Mouse (Mus musculus): ENCODE data around the gene Stk32b. TPM values are rescaled to one million over a fixed set of nuclear protein-coding genes. Genes with fewer than 3 reads are reported as not detected.
A peak's percentile ranks its signal among the peaks of the same experiment; 100 is the strongest.

Gene Stk32b
- total RNA-seq (2014; rRNA removed; ENCODE audit: low replicate concordance) (0.08 and 0.27 TPM in 2 replicates), polyA plus RNA-seq (2015; fragmentation: Nextera tagmentation; extraction: Ambion mirVana) (0.36 and 0.44 TPM in 2 replicates)

DNA sequence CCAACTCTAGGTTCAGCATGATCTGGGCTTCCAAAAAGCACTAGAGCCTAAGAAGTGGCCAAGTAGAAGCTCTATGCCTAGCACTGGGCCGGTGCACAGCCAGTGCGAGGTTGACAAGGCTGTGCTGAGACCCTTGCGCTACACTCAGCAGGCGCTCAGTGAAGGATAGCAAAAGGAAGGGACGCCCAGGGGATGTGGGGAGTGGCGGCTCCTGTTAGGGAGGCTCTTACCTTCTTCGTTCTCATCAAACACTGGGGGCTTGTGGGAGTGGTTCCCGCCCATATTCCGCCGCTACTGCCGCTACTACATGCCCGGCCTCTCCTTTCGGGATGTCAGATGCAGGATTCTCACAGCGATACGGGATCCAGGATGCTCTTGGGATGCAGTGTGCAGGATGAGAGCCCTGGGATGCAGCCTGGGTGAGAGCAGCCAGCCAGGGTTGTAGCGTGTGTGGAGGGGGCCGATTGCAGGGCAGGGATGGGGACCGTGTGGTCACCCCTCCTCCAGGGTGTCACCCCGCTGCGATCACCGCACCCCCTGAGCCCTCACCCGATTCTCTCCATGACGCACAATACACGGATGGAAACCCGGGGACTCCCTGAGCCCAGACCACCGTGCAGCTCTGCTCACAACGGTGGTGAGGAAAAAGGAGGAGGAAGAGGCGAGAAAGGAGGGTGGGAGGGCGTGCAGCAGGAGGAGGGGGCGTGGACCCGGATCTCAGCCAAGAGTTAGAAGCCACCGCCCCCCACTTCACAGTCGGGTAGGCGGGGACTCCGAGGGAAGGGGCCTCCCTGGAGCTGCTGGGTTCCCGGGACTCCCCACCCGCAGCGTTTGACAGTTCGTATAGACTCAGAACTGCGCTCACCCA lies at the start of gene Stk32b:
TSS of gene Stk32b (minus strand) at position 667 of the 868 bp plus-strand sequence.
- peak within 1 kb of the TSS; percentile 39 for H3K4me3 ChIP-seq (ENCODE audit: low read depth, low read length)
- no peaks in the 10 kb centered on the region for H3K36me3 ChIP-seq (replicated peaks; ENCODE audit: control insufficient read depth, insufficient read depth, low read length)
- no peak within 1 kb of the TSS for H3K27ac ChIP-seq (ENCODE audit: low read depth)
- no peak within 1 kb of the TSS for H3K9ac ChIP-seq (replicated peaks; ENCODE audit: low read depth, low read length)
- H3K27me3 ChIP-seq (ENCODE audit: control insufficient read depth, insufficient read depth, low read length), result peaks cover 33% of the 10 kb centered on the region
- peak; percentile 24; the same call in 1 of the 2 replicates for ATAC-seq (ENCODE audit: insufficient read depth, low read depth)
- no peaks in the 10 kb centered on the region for H3K4me1 ChIP-seq (ENCODE audit: control insufficient read depth, insufficient read depth)
- WGBS, result 1% methylated on average over 40 of the region's 40 CpGs
- no peaks in the 10 kb centered on the region for H3K9me3 ChIP-seq (replicated peaks; ENCODE audit: control insufficient read depth, low read length)
- DNase-seq (ENCODE audit: low spot score), result peak; percentile 38
- no peak for TF ChIP-seq EP300 (IDR thresholded peaks at IDR 0.05; ENCODE audit: low read depth)
- TF ChIP-seq CTCF (IDR thresholded peaks at IDR 0.05; ENCODE audit: low read depth), result no peak
- peak within 1 kb of the TSS; percentile 60 for H3K4me2 ChIP-seq (ENCODE audit: low read depth, low read length)

- H3K9me3 ChIP-seq (replicated peaks; ENCODE audit: control insufficient read depth, low read length), result no peaks in the 10 kb centered on the region
- no peak overlapping the region for H3K4me2 ChIP-seq (ENCODE audit: low read depth, low read length)
- ATAC-seq (ENCODE audit: insufficient read depth, low read depth) (no peak), DNase-seq (ENCODE audit: low spot score) (no peak)
- no peaks in the 10 kb centered on the region for H3K4me1 ChIP-seq (ENCODE audit: control insufficient read depth, insufficient read depth)
- TF ChIP-seq CTCF (IDR thresholded peaks at IDR 0.05; ENCODE audit: low read depth), result no peak
- TF ChIP-seq EP300 (IDR thresholded peaks at IDR 0.05; ENCODE audit: low read depth), result no peak
- no peak overlapping the region for H3K4me3 ChIP-seq (ENCODE audit: low read depth, low read length)
- no peak overlapping the region for H3K9ac ChIP-seq (replicated peaks; ENCODE audit: low read depth, low read length)
- WGBS, result 80% methylated on average over 8 of the region's 8 CpGs
- no peak overlapping the region for H3K27ac ChIP-seq (ENCODE audit: low read depth)
- no peaks in the 10 kb centered on the region for H3K27me3 ChIP-seq (ENCODE audit: control insufficient read depth, insufficient read depth, low read length)
- no peaks in the 10 kb centered on the region for H3K36me3 ChIP-seq (replicated peaks; ENCODE audit: control insufficient read depth, insufficient read depth, low read length)
Observed at GRCm38 (mm10) chr5:37765851-37766250, 48.9 kb upstream of the Stk32b start.

DNA sequence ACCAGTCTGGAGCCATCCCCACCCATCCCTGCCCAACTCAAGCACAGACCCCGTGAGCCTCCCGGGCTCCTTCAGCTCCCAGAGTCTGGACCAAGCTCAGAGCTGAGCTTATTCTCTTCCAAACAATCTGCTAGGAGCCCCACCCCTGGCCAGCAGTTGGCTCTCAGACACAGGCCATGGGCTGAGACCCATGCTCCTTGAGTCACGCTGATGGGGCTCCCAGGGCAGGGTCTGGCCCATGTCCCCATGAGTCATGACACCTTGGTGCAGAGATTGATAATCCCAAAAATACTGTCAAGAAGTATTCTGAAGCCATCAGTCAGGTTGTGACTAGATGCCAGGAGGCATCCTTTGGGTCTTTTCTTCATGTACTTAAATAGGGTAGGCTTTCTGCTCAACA lies 45.1 kb upstream of the Stk32b start:
- H3K4me3 ChIP-seq (ENCODE audit: low read depth, low read length), result no peak overlapping the region
- ATAC-seq (ENCODE audit: insufficient read depth, low read depth) (no peak), DNase-seq (ENCODE audit: low spot score) (no peak)
- no peak overlapping the region for H3K27ac ChIP-seq (ENCODE audit: low read depth)
- no peaks in the 10 kb centered on the region for H3K9me3 ChIP-seq (replicated peaks; ENCODE audit: control insufficient read depth, low read length)
- H3K4me1 ChIP-seq (ENCODE audit: control insufficient read depth, insufficient read depth), result no peaks in the 10 kb centered on the region
- H3K9ac ChIP-seq (replicated peaks; ENCODE audit: low read depth, low read length), result no peak overlapping the region
- no peaks in the 10 kb centered on the region for H3K36me3 ChIP-seq (replicated peaks; ENCODE audit: control insufficient read depth, insufficient read depth, low read length)
- TF ChIP-seq CTCF (IDR thresholded peaks at IDR 0.05; ENCODE audit: low read depth) (no peak), EP300 (IDR thresholded peaks at IDR 0.05; ENCODE audit: low read depth) (no peak)
- WGBS, result 68% methylated on average over 3 of the region's 3 CpGs
- no peaks in the 10 kb centered on the region for H3K27me3 ChIP-seq (ENCODE audit: control insufficient read depth, insufficient read depth, low read length)
- no peak overlapping the region for H3K4me2 ChIP-seq (ENCODE audit: low read depth, low read length)

DNA sequence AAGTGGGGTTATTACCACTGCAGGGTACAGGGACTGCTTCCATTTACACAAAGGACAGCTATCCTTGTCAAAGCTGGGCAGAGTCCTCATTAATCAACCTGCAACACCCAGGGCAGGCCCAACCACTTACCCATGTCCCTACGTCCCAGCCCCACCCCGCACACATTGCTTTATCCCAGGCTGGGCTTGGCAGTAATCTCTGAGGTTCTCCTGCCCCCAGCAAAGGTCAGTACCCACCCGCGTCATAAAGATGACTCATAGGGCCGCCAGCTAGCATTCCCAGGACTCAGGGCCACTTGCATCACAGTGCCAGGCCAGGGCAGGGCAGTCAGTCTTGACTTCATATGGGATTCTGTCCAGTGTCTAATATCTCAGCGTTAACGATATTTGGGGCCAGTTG lies 36.4 kb upstream of the Stk32b start:
- DNase-seq (ENCODE audit: low spot score), result no peak
- H3K9me3 ChIP-seq (replicated peaks; ENCODE audit: control insufficient read depth, low read length), result no peaks in the 10 kb centered on the region
- no peak overlapping the region for H3K4me3 ChIP-seq (ENCODE audit: low read depth, low read length)
- H3K27me3 ChIP-seq (ENCODE audit: control insufficient read depth, insufficient read depth, low read length), result no peaks in the 10 kb centered on the region
- no peak for ATAC-seq (ENCODE audit: insufficient read depth, low read depth)
- H3K27ac ChIP-seq (ENCODE audit: low read depth), result no peak overlapping the region
- H3K4me2 ChIP-seq (ENCODE audit: low read depth, low read length), result no peak overlapping the region
- no peaks in the 10 kb centered on the region for H3K4me1 ChIP-seq (ENCODE audit: control insufficient read depth, insufficient read depth)
- 52% methylated on average over 7 of the region's 7 CpGs for WGBS
- H3K9ac ChIP-seq (replicated peaks; ENCODE audit: low read depth, low read length), result no peak overlapping the region
- TF ChIP-seq EP300 (IDR thresholded peaks at IDR 0.05; ENCODE audit: low read depth), result no peak
- TF ChIP-seq CTCF (IDR thresholded peaks at IDR 0.05; ENCODE audit: low read depth), result no peak
- H3K36me3 ChIP-seq (replicated peaks; ENCODE audit: control insufficient read depth, insufficient read depth, low read length), result no peaks in the 10 kb centered on the region

GRCm38 (mm10) chr5:37752027-37752967 lies 35.3 kb upstream of the Stk32b start:
- DNase-seq (ENCODE audit: low spot score) (peak; percentile 59), ATAC-seq (ENCODE audit: insufficient read depth, low read depth) (peak; percentile 62)
- no peak overlapping the region for H3K9ac ChIP-seq (replicated peaks; ENCODE audit: low read depth, low read length)
- no peaks in the 10 kb centered on the region for H3K27me3 ChIP-seq (ENCODE audit: control insufficient read depth, insufficient read depth, low read length)
- WGBS, result 60% methylated on average over 8 of the region's 8 CpGs
- no peak overlapping the region for H3K27ac ChIP-seq (ENCODE audit: low read depth)
- TF ChIP-seq CTCF (IDR thresholded peaks at IDR 0.05; ENCODE audit: low read depth) (peak; percentile 86), EP300 (IDR thresholded peaks at IDR 0.05; ENCODE audit: low read depth) (no peak)
- no peaks in the 10 kb centered on the region for H3K4me1 ChIP-seq (ENCODE audit: control insufficient read depth, insufficient read depth)
- no peak overlapping the region for H3K4me2 ChIP-seq (ENCODE audit: low read depth, low read length)
- H3K9me3 ChIP-seq (replicated peaks; ENCODE audit: control insufficient read depth, low read length), result no peaks in the 10 kb centered on the region
- H3K36me3 ChIP-seq (replicated peaks; ENCODE audit: control insufficient read depth, insufficient read depth, low read length), result no peaks in the 10 kb centered on the region
- no peak overlapping the region for H3K4me3 ChIP-seq (ENCODE audit: low read depth, low read length)

All from heart, postnatal 0 days (tissue).